Mouse (Mus musculus) kidney, postnatal 10 days (tissue): Measurements from ENCODE around the gene Nr6a1.
A peak's percentile ranks its signal among the peaks of the same experiment; 100 is the strongest.

Experiments
- DNase-seq: peaks from one replicate; pipeline ENCODE4 v3.0.0; 2021; ENCODE audit warnings: mixed read lengths

The Nr6a1 gene

GRCm38 (mm10) chr2:38927115-38927979, at the start of gene Nr6a1:
Gene Nr6a1 (minus strand): TSS chr2:38927688.
- DNase-seq = peak; percentile 85

- no peak for DNase-seq
These were observed 48.7 kb upstream of the Nr6a1 start for GRCm38 (mm10) chr2:38975941-38976805.

GRCm38 (mm10) chr2:38975181-38975580, 47.7 kb upstream of the Nr6a1 start:
- DNase-seq = no peak

- DNase-seq = no peak
These were observed 46.7 kb upstream of the Nr6a1 start for GRCm38 (mm10) chr2:38974171-38974570.

GRCm38 (mm10) chr2:38973701-38974100, 46.2 kb upstream of the Nr6a1 start:
- peak; percentile 55 for DNase-seq

- no peak for DNase-seq
These were observed 45.7 kb upstream of the Nr6a1 start for GRCm38 (mm10) chr2:38973223-38973622.

GRCm38 (mm10) chr2:38970057-38970456, 42.6 kb upstream of the Nr6a1 start:
- no peak for DNase-seq

- no peak for DNase-seq
These were observed 42.2 kb upstream of the Nr6a1 start for GRCm38 (mm10) chr2:38969650-38970049.

- no peak for DNase-seq
These were observed 36.7 kb upstream of the Nr6a1 start for GRCm38 (mm10) chr2:38964198-38964597.

- DNase-seq = no peak
These were observed 30.3 kb upstream of the Nr6a1 start for GRCm38 (mm10) chr2:38957671-38958223.

GRCm38 (mm10) chr2:38956062-38956461, 28.6 kb upstream of the Nr6a1 start:
- DNase-seq = no peak

GRCm38 (mm10) chr2:38953152-38953883, 25.8 kb upstream of the Nr6a1 start:
- DNase-seq = peak; percentile 33

- DNase-seq = peak; percentile 88
These were observed 22.8 kb upstream of the Nr6a1 start for GRCm38 (mm10) chr2:38950281-38950719.

- DNase-seq = peak; percentile 68
These were observed 20.1 kb upstream of the Nr6a1 start for GRCm38 (mm10) chr2:38947566-38947965.

- DNase-seq = peak; percentile 60
These were observed 17.1 kb upstream of the Nr6a1 start for GRCm38 (mm10) chr2:38944460-38945161.

GRCm38 (mm10) chr2:38943977-38944376, 16.5 kb upstream of the Nr6a1 start:
- no peak for DNase-seq

- no peak for DNase-seq
These were observed 15.7 kb upstream of the Nr6a1 start for GRCm38 (mm10) chr2:38943161-38943560.

GRCm38 (mm10) chr2:38941898-38942297, 14.4 kb upstream of the Nr6a1 start:
- DNase-seq = no peak

- no peak for DNase-seq
These were observed 13.9 kb upstream of the Nr6a1 start for GRCm38 (mm10) chr2:38941426-38941825.

- DNase-seq = no peak
These were observed 11.6 kb upstream of the Nr6a1 start for GRCm38 (mm10) chr2:38939047-38939446.

- DNase-seq = no peak
These were observed 10.5 kb upstream of the Nr6a1 start for GRCm38 (mm10) chr2:38938007-38938406.

GRCm38 (mm10) chr2:38937396-38937795, 9.9 kb upstream of the Nr6a1 start:
- DNase-seq = no peak
